Mouse (Mus musculus): ENCODE data around the gene Ankfy1.

The Ankfy1 gene

DNA sequence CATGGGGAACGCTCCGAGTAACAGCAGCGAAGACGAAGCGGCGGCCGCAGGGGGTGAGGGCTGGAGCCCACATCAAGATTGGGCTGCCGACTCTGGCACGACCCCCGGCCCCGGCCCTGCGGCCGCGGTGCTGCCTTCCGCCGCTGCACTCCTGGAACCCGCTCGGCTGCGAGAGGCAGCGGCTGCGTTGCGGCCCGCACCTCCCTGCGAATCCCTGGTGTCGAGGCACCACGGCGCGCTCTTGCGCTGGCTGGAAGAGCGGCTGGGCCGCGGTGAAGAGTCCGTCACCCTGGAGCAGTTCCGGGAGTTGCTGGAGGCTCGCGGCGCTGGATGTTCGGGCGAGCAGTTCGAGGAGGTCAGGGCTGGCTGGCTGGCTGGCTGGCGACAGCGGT, 106.5 kb downstream of the Ankfy1 start:
- peak; percentile 9 to 52 for DNase-seq

DNA sequence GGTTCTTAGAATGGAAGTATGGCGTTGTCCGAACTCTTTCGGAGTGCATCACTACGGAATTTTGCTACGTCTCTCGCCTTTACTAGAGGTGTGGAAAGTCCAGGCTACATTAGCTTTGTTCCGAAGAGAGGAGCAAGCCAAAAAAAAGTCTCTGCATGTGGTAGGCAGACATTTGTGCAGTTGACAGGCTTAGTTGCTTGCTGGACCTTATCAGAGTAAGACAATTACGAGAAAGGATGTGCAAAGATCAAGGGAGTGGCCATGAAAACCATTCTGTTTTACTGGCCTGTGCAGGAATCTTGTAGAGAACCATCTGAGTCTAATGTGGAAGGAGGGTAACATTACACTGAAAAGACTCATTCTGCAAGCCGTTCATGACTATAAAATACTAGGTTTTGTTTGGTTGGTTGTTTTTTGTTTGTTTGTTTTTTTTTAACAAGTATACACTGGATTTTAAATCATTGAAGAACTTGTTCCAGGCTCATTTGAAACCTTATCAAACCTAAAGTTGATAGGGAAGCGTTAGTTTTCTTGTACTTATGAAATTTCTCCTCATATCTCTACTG, 107.0 kb downstream of the Ankfy1 start:
- DNase-seq: no peak

DNA sequence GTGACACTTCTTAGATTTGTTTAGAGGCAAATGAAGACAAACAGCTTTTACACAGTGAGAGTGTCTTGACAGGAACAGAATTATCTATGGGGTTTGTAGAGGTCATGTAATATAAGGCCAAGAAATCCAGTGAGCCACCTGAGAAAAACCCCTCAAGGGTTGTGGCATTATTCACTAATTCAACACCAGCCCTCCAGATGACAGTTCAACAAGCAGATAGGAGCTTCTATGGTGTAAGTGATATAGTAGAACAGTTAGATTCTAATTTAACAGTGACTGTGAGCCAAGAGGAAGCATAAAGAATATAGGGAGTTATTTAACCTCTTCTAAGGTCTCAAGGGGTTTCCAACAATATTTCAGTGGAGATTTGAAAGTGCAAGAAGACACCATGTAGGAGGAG, 108.3 kb downstream of the Ankfy1 start:
- no peak for DNase-seq

DNA sequence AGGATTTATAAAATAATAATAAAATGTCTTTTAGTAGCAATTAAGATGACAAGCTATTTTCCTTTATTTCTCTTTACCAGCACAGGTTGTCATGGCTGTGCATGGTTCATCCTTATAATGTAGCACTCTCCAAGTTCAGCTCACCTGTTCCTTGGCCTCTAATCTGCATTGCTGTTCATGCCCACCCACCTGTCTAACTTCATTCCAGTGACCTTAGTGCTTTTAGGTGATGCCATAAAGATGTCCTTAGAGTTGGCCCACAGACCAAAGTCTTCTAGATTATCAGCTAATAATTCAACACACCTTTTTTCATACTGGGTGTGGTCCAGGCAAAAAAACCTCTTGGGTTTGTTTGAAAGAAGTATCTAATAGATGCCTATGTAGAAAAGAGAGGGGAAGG, 111.4 kb downstream of the Ankfy1 start:
- no peak for DNase-seq

DNA sequence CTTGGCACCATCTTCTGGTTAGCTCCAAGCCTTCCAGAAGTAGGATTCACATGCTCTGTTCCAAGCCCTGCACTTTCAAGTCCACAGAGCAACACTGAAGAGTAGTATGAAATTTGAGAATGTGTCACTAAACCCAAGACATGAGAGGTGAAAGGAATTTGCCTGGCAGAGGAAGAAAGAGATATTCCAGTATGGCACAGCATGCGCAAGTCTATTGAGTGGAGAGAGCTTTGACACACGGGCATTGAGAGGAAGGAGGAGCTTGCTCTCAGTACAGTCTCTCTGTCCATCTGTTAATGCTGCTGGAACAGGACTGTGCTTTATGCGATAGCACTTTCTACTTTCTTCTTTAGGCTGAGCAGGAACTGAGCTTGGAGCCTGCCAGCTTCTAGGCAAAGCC, 113.2 kb downstream of the Ankfy1 start:
- DNase-seq: no peak

DNA sequence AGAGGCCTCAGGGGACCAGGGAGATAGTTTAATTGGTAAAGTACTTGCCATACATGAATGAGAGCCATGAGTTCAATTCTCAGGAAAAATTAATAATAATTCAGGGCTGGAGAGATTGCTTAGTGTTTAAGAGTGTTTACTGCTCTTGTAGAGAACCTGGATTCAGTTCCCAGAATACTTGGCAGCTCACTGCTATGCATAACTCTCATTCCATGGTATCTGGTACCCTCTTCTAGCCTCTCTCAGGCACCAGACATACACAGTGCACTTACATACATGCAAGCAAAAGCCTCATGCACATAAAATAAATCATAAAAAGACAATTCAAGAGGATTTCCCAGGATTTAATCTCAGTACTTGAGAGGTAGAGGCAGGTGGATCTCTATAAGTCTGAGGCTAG, 114.8 kb downstream of the Ankfy1 start:
- no peak for DNase-seq

DNA sequence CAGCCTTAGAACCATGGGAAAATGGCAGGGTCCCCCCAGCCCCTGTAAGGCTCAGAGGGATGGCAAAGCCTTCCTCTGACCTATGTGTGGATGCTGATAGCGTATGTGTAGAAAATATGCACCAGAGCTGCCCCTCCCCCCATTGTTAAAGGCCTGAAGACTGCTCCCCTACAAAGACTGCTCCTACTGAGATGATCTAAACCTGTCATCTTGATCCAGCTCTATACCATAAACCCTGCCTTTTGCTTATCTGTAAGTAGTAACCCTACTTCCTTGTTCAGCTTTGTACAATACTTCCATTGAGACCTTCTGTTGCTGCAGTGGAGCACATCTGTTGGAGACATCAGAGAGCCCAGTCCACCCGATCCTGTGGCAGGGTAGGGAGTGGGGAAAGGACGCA, 115.4 kb downstream of the Ankfy1 start:
- DNase-seq: no peak

DNA sequence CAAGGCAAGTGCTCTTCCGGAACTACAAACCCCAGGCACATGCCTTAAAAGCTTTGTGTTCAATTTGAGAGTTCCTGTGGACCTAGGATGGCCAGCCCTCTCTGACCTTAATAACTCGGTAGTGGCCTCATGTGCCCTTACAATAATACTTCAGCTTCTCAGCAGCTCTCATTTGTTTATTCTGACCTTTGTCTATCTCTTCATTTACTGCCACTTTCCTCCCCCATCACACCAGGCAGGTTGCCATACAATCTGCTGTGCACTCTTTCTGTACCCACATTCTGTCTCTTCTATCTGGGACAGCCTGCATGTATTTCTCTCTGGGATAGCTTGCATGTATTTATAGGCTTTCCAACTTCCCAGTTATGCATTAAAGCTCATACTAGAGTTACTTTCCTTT, 116.8 kb downstream of the Ankfy1 start:
- DNase-seq: peak; percentile 7 to 12

DNA sequence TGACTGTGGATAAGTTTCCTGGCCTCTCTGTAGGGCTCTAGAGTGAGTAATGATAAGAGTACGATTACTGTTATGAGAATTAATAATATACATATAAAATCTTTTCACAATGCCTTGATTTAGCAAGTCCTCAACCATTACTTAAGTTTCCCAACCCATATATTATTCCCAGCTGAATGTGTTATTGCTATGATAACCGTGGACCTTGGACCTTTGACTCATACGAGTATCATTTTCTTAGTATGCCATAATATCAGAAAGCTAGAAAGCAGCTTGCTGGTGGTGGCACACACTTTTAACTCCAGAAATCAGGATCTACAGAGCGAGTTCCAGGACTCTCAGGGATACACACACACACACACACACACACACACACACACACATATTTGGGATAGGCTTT, 118.2 kb downstream of the Ankfy1 start:
- DNase-seq: no peak

DNA sequence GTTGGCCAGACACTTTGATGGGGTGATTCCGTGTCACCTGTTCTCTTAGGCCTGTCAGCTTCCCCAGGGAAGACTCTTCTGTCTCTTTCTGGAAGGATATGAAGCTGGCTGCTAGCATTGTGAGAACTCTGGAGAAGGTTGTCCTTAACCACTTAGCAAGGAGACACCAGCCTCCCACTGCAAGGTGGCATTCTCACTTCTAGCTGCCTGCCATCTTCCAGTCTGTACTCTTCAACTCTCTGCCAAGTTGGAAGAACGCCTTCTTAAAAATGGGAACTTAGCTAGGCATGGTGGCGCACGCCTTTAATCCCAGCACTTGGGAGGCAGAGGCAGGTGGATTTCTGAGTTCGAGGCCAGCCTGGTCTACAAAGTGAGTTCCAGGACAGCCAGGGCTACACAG, 123.9 kb downstream of the Ankfy1 start:
- no peak for DNase-seq

DNA sequence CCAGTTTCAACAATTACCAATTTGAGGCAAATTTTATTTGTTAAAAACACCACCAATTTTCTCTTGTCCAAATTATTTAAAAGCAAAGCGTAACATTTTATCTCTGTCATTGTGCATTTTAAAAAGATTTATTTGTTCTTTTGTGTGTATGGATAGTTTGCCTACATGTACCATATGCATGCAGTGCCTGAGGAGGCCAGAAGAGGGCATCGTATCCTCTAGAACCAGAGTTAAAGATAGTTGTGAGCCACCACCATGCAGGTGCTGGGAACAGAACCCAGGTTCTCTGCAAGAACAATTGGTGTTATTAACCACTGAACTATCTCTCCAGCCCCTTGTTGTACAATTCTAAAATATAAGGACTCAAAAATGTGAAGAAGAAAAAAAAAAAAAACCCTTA, 124.4 kb downstream of the Ankfy1 start:
- DNase-seq: peak in 1 of 2 experiments; percentile 22

DNA sequence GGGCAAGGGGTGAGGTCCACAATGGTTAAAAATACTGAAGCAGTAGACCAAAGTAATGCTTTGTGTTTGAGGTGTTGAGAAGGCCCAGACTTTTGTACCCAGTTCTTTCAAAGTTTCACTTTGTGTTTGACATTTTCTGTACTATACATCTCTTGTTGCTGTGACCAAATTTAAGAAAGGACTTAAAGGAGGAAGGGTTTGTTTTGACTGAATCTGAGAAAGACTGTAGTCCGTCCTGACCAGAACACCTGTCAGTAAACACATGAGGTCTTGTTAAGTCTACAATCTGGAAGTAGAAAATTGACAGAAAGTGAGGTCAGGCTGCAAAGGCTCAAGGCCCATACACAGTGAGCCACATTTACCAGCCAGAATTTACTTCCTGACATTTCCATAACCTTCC, 127.1 kb downstream of the Ankfy1 start:
- no peak for DNase-seq

DNA sequence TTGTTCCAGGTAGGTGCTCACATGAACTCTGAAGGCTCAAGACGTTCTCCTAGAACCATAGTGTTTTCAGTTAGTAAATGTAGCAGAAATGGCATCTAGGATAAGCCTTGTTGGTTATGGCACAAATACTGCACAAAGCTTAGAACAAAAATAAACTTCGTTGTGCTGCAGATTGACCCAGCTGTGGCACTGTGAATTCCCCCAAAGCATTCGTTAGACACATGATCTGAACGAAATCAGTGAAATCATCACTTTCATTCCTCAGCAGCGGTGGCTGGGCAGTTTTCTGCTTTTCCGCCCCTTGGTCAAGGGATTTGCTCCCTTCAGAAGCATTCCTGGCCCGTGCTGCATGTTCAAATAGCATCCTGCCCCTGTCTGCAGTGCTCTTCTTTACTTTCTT, 128.3 kb downstream of the Ankfy1 start:
- DNase-seq: no peak

DNA sequence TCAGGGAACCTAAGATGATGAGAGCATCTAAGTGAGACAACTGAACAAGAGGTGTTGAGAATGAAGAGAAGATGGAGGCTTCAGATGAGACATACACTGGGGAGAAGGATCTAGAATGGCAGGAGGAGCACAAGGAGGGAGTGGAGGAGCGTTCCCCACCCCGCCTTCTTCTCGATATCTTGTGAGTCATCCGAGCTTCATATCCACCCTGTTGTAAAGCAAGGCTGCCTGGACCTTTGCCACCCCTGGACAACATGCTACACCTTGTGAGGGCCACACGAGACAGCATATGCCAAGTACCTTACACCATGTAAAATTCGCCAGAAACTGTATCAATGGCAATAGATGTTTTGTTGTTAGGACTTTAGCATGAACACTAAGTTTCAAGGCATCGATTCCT, 131.2 kb downstream of the Ankfy1 start:
- no peak for DNase-seq
